Mouse (Mus musculus) macrophage (primary cell): ENCODE measurements around the gene Zfp60. TPM values are rescaled to one million over a fixed set of nuclear protein-coding genes. Genes with fewer than 3 reads are reported as not detected.

Experiments used
- polyA plus RNA-seq: library from polyadenylated mRNA; stranded (reverse); fragments of 250-400 nt; gene quantifications from 3 replicates; pipeline ENCODE4 v1.2.4, GENCODE M21; 2018; ENCODE audit warnings: inconsistent platforms

Zfp60 gene
- polyA plus RNA-seq, 1 experiment from 2014 or later = 3.8 TPM

Other genes with a start within 250 kb of the Zfp60 start
- 16.5 to 37.7 TPM (median 28.9 TPM) in 3 replicates for gene Sertad1, start 244.5 kb upstream of the Zfp60 start, polyA plus RNA-seq
- gene Prx, start 232.1 kb upstream of the Zfp60 start, polyA plus RNA-seq = 0.20 to 0.30 TPM (median 0.22 TPM) in 3 replicates
- gene Hipk4, start 208.1 kb upstream of the Zfp60 start, polyA plus RNA-seq = 0.04 TPM in 1 of 3 replicates, not detected in the others
- gene Pld3, start 178.2 kb upstream of the Zfp60 start, polyA plus RNA-seq = 1,098 to 2,092 TPM (median 1,493 TPM) in 3 replicates
- gene 2310022A10Rik, start 178.2 kb upstream of the Zfp60 start, polyA plus RNA-seq = 71.9 to 183 TPM (median 75.3 TPM) in 3 replicates
- 53.1 to 77.4 TPM (median 77.2 TPM) in 3 replicates for gene Akt2, start 139.8 kb upstream of the Zfp60 start, polyA plus RNA-seq
- gene Ttc9b, start 77.5 kb upstream of the Zfp60 start, polyA plus RNA-seq = not detected in 3 replicates
- gene Map3k10, start 56.8 kb upstream of the Zfp60 start, polyA plus RNA-seq = 4.3 to 16.5 TPM (median 9.5 TPM) in 3 replicates
- gene Zfp607b, start 42.0 kb upstream of the Zfp60 start, polyA plus RNA-seq = 0.20 to 0.76 TPM (median 0.52 TPM) in 3 replicates
- 4.1 to 5.9 TPM (median 4.8 TPM) in 3 replicates for gene Zfp626, start 75.8 kb downstream of the Zfp60 start, polyA plus RNA-seq
- gene Zfp59, start 107.2 kb downstream of the Zfp60 start, polyA plus RNA-seq = 3.4 to 4.3 TPM (median 3.6 TPM) in 3 replicates
- gene Zfp607a, start 126.1 kb downstream of the Zfp60 start, polyA plus RNA-seq = 3.2 to 3.5 TPM (median 3.3 TPM) in 3 replicates
- gene Zfp974, start 198.1 kb downstream of the Zfp60 start, polyA plus RNA-seq = 3.0 to 4.3 TPM (median 3.5 TPM) in 3 replicates
- gene Zfp780b, start 247.8 kb downstream of the Zfp60 start, polyA plus RNA-seq = 6.2 to 8.0 TPM (median 7.8 TPM) in 3 replicates